Mouse (Mus musculus) frontal cortex, postnatal 14 days (tissue): ENCODE measurements around the gene Haao.

Experiments used
- DNase-seq, 2 experiments: peaks; one replicate each; pipeline ENCODE4 v3.0.0; 2022; ENCODE audit warnings: low spot score in 2 of 2

Haao gene

DNA sequence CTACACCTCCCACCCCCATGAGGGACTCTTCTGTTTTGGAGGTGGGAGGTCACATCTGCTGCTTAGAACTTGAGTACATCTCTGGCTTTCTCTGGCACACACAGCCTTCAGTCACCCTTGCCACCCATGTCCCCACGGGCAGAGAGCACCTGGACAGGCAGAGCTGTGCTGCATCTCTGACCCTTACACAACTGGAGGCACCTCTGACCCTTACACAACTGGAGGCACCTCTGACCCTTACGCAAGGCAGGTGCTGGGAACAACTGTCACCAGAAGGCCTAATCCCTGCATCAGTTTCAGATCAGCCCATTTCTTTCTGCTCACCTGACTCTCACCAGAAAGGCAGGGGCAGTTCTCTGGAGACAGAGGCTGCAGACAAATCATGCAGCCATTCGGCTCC is 11.7 kb downstream of the Haao start:
- DNase-seq = no peak

DNA sequence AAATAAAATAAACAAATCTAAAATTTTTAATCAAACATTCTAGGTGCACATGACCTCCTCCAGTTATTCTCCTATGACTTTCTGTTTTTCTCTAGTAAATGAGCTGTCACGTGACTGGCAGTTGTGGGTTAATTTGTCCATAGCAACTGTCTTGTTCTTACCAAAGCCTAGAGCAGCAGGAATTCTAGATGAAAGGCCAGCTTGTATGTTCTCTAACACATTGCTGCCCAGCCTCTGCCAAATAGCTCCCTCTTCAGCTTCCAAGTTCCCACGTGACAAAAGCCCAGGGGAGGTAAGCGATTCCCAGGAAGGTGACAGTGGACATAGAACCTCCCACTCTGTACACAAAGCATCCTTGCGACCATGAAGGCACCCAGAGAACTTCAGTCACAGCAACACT is 13.6 kb downstream of the Haao start:
- DNase-seq = no peak

DNA sequence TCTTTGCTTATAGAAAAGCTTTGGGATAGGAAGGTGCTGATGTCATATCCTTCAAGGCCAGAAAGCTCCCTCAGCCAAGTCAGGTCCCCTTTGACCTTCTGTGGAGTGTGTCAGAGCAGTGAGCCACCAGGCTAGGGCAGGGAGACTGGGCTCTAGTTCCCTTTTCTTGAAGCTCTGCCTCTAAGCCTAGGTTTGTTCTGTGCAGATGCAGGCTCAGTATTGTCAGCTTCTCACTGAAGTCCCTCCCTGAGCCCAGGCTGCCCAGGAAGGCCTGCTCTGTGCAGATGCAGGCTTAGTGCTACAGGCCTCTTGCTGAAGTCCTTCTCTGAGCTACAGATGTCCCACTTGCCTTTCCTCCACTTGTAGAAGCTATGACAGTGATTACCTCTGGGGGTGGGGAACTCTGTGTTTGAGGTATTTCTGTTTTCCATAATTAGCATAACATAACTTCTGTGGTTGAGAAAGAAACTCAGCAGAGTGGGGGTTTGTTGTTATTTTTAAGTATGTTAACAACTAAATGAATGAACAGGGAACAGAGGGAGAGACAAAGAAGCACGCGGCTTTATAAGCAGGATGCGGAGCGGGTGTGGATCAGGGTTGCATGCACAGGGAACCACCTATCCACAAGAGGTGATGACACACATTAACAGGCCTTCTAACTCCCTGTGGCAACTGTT is 17.0 kb downstream of the Haao start:
- DNase-seq = no peak

DNA sequence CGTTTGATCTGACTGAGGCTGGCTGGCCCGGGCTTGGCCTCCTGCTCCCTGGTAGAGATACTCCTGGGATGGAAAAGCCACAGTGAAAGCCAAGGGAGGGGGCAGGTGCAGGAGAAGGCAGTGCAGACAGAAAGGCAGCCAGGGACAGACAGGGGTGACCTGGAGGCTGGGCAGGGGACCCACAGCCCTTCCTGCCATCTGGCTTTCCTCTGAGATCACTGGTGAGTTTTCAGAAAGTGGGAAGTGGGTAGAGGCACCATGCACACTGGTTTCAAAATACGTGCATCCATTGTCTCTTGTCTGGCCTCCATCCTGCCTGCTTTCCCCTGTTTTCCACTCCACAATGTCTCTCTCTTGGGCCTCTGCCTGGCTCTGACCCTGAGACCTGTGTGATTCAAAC is 18.4 kb downstream of the Haao start:
- no peak for DNase-seq

DNA sequence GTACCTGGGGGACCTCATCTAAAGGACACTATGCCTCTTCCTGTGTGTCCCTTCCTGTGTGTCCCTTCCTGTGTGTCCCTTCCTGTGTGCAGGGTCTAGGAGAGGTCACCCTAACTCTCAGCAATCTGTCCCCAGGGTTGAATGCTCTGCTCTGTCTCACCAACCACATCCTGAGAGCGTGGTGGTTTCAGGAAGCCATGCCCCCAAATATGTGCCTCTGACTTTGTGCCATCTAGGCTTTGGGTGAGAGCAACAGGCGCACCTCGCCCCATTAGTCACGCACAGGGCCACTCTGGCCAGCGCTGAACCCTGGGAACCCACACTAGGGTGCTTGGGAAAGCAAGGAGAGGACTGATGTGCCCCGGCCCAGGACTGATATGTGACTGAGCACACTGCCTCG is 23.9 kb downstream of the Haao start:
- no peak for DNase-seq

DNA sequence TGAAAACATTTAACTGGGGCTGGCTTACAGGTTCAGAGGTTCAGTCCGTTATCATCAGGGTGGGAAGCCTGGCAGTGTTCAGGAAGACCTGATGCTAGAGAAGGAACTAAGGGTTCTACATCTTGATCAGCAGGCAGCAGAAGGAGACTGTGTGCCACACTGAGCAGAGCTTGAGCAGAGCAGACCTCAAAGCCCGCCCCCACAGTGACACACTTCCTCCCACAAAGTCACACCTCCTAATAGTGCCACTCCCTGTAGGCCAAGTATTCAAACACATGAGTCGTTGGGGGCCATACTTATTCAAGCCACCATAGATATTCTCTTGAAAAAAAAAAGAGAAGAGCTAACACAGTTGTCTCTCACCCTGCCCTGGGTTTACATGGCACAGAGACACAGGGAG is 25.9 kb downstream of the Haao start:
- DNase-seq = no peak

DNA sequence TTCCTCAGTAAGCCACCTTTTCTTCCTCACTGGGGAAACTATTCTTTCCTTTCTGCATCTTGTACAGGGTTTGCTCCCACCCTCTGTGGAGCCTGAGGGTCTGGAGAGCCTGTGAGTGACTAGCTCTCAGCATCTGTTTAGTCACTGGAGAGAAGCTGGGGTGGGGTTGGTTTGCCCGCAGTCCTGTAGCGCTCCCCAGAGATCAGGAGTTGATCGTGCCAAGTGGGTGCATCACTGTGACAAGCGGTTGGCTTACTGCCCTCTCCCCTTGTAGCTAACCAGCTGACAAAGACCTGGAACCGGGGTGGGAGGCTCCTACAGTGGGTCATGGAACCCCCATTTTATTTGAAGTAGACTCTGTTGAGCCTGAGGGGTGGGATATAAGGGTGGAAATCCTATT is 27.1 kb downstream of the Haao start:
- no peak for DNase-seq

DNA sequence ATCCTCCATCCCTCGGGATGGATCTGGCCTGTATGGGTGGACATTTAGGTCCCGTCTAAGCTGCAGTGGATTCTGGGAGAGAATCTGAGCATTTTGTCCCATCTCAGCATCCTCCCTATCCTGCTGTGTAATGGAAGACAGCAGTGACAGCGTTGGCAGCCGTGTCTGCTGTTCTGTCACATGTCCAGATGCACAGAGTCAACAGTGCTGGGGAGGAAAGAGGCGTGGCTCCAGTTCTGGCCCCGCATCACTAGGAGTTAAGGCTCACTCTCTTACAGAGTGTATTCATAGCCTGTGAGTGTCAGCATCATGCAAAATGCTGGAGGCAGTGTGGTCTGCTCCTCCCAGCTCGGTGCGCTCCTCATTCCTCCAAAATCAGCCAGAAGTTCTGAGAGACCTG is 28.3 kb downstream of the Haao start:
- DNase-seq = no peak

DNA sequence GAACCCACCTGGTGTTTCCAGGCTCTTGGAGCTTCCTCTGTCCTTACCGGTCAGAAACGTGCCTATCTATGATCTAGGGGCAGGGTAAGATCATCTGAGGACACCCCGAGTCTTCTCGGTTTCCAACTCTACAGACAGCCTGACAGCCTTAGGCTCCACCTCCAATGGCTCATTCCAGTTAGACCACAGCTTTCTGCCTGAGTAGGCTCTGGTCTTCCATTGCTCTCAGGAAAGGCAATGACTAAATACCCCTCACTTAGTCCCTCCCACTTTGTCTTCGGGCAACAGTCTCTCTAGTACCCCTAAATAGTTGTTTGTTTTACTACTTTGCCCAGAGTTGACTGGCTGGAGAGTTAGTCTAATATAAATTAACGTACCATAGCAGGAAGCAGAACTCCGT is 30.8 kb downstream of the Haao start:
- DNase-seq = no peak

DNA sequence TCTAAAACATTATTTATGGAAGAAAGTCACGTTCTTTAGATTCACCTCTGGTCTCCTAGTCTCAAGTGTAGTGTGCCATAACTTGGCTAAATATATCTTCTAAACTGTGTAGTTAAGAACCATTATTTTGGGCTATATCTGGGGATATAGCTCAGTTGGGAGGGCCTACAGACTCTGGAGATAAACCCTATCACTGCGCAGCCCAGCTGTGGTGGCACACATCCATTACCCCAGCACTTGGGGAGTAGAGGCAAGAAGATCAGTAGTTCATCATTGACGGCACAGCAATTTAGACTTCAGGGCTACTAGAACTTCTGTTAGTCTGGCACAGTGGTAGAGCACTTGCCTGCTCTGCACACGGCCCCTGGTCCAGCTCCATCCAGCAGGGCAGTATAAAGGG is 34.7 kb downstream of the Haao start:
- DNase-seq = no peak

DNA sequence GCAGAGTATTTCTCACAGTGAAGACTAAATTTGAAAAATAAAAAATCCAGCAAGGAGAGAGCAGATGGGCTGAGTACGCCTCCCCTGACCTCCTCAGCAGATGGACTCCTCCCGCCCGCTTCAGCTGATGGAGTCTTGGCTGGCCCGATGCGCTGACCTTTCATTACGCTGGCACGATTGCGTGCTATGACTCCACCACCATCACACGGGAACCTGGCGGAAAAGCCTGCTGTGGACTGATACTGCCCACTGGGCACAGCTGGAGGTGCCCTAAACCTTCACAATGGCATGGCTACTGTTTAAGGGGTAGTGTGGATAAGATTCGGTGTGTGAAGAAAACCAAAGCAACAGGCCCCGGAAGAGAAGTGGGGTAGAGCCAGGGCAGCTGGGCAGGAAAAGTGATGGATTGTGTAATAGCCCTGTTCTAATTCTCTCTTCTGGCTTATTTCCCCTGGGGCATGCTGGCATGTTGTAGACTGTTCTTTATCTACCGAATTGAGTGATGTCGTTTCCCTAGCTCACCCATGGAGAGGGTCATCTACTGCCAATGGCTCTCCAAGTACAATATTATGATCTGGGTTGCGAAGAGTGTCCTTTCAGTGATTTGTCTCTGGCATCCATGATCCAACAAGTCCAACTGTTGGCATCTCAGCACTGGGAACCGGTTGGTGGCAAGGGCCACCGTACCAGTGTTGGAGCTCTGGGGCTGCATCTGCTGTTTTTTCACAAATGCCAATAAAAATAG is 35.4 kb downstream of the Haao start:
- no peak for DNase-seq

DNA sequence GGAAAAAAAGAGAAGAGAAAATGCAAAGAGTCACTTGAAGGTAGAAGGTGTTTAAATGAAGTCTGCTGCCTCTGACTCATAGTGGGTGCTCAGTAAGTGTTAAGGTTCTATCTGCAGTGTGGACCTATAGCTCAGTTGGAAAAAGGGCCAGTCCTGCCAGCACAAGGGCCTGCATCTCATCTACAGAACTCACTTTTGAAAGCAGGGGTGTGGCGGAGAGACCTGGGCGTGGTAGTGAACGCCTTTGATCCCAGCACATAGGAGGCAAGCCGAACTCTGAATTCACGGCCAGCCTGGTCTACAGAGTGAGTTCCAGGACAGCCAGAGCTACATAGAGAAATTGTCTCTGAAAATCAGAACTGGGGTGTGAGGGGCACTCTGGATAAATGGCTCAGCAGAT is 37.5 kb downstream of the Haao start:
- DNase-seq = no peak

DNA sequence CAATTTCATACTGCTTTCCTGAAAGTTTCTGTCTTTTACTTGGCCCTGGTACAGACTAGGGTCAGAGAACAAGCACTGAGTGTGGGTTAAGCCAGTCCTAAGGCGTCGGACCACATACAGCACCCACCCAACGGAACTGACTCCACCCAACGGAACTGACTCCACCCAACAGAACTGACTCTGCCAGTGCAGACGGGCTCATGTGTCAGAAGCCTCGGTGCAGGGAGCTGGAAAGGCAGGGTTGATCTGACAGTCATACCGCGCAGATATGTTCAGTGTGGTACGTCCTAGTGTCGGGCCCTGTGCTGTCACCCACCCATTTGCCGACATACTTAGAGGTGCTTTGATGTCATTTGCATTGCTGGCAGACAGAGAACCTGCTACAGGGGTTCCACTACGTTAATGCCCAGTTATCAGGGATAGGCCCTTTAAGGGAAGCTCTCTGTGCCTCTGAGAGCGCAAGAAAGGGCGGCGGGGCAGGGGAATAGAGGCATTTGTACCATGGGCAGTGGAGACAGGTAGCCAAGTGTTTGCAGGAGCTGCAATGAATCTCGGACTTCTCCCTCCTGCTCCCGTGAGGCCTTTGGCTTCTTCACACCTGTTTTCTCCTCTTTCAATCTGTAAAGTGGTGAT is 38.5 kb downstream of the Haao start:
- DNase-seq = no peak

DNA sequence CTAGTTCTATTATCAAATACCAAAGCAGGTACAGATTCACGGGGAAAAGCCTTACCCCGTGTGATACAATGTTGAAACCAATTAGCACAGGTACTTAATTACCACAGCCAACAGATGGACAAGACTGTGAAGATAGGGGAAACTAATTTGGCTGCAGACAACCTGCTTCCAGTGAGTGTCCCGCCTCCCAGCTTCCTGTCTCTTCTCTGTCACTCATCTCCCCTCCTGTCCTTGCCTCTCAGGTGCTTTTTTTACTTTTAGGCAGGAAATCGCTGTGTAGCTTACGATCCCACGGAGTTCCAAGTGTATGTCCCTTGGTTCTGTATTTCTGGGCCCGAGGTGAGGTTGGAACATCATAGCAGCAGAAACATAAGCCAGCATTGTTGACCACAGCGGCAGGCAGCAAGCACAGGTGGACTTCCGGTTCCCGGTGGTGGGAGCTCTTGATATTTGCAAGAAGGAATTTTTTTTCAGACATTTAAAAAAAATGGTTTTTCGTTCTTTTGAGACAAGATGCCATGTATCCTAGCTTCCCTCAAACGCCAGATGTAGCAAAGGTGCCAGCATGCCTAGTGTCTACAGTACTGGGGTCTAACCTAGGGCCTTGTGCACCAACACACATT is 39.2 kb downstream of the Haao start:
- no peak for DNase-seq

DNA sequence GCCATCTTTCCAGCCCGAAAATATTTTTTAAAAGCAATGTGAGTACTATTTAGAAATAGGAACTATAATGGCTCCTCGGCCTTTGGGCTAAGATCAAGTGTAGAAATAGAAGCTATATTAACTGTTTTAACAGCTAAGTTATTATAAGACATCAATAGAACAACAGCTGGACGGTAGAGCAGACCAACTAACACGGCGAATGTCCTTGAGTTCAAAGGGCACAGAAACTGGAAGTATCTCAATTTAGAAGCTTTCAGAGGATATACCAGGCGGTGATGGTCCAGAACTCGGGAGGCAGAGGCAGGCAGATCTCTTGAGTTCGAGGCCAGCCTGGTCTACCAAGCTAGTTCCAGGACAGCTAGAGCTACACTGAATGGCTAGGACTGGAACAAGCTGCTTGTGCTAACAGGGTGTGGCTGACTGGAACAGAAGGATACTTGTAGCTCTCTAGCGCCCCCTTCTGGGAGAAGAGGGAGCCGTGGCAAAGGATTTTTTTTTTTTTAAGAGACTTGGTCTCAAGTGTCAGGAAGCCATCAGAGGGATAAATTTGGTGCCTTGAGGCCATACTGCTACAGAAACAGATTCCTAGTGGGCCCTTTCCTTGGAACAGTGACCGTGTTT is 39.9 kb downstream of the Haao start:
- peak in 1 of 2 experiments; percentile 57 for DNase-seq

DNA sequence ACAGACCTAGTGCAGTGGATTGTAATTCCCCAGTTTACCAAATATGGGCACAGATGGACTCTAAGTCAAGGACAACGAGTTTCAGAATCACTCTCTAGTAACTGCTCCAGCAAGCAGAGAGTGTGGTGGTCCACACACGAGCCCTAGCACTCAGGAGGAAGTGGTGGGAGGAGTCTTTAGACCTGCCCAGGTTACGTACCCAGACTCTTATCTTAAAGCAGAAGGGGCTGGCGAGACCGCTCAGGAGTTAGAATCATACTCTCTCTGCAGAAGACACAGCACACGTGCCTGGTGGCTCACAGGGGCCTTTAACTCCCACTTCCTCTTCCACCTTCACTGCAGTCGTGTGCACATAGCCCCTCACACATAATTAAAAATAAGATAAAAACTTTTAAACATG is 40.4 kb downstream of the Haao start:
- no peak for DNase-seq

DNA sequence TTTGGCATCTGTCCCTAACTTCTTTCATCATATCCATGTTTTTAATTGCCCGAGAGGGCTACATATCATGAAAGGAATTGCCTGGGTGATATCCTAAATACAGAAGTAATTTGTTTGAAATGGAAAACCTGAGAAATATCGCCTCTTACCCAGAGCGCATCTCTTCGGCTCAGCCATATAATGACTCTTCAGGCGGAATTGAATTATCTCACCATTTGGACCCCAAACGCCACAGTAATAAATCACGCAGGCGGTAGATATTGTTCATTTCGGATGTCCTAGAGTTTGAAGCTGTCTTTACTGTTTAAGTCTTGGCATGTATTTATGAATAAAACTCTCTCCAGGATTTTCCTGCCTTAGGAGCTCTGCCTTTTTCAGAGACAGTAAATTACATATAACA is 42.7 kb downstream of the Haao start:
- DNase-seq = no peak

DNA sequence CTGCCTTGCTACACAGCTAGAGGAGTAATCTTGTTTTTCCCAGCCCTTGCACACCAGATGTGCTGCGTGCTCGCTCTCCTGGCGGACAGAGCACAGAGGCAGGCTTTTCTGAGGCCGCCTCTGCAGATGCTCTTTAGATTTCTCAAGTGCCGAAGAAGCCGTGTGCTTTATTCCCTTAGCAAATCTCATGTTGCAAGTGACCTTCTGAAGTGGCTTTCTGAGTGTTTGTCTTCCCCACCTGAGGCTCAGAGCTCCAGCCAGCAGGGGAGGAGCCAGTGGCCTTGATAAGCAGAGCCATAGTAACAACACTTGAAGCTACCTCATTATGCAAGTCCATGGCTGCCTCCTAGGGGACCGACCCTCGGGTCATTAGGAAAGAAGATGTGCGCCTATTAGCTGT is 43.8 kb downstream of the Haao start:
- DNase-seq = no peak

DNA sequence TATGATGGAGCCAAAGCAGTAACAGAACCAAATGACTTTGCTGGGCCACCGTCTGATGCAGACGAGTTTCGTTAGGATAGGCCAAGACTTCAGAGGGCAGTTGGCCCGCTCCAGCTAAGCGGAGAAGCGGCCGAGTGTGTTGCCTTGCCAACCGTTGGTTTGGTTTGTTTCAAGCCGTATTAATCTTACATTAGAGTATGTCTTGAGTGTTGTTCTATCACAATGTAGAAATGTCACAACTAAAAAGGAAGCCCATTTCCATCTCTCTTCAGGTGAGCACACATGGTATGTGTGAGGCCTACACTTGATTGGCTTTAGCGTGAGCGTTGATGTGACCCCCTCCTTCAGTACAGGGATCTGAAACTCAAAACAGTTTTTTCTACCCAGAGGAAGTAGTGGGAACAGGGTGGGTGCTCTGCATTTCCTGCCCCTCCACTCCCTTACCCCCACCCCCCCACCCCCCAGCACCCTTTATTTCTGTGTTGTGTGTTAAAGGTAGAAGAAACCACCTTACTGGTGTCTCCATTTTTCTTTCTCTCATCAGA is 48.2 kb downstream of the Haao start:
- DNase-seq = no peak

DNA sequence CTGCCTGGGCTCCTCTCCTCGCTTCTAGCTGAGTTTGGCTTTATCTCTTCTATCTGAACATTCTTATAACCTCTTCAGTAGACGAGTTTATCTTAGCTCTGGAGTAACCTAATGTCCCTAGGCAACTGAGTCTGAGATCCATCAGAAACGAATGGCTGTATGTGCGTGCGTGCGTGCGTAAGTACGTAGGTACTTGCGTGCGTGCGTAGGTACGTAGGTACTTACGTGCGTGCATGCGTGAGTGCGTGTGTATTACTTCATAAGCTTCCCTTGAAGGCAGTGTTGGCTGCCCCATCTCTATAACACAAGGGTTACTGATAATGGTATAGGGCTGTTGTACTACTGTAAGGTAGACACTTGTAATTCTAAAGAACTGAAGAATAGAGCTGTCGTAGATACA is 52.6 kb downstream of the Haao start:
- no peak for DNase-seq

DNA sequence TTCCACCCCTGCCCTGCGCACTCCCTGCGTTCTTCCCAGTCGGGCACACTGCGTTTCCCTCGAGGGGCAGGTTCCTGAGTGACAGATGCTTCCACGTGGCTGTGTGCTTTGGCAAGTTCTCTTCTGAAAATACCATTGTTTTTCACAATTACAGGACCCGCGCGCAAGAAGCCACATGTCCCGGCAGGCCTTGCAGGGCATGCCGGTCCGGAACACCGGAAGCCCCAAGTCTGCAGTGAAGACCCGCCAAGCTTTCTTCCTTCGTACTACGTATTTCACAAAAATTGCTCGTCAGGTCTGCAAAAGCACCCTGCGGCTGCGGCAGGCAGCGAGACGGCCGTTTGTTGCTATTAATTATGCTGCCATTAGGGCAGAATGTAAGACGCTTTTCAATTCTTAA is 55.4 kb downstream of the Haao start:
- no peak for DNase-seq

DNA sequence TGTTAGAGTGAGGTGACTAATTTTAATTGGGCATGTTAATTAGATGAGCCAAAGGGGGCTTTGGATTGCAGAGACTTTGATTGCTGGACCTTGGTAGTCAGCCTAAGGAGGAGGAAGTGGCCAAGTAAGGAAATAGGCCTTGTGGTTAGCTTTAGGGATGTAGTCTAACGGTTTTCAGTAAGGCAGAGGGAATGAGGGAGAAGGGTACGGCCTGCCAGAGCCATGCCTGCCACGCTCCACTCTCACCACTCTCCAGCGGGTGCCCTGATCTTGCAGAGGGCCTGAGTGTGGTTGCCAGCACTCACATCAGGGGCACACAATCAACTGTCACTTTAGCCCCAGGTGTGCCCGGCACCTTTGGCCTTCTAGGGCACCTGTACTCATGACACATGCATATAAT is 57.6 kb downstream of the Haao start:
- no peak for DNase-seq
